Mouse (Mus musculus) MEL-GATA-1-ER (cell line): Measurements from ENCODE around the gene Cdk16.
"Not testable (repeated sequence)": the region's sequence is repeated elsewhere in the genome, so short reads cannot be mapped to it uniquely, and the experiment has no call there.

Source experiments
- DNase-seq: peaks from one replicate; pipeline ENCODE4 v3.0.0-alpha.2; 2012; ENCODE audit warnings: low read depth; ENCODE audit errors: extremely low read depth

The Cdk16 gene

GRCm38 (mm10) chrX:20687519-20688067 is at the start of gene Cdk16:
TSS of gene Cdk16 (plus strand) at chrX:20687954.
- DNase-seq, result peak; percentile 98

- DNase-seq, result no peak
Observed at GRCm38 (mm10) chrX:20638141-20638540, 49.6 kb upstream of the Cdk16 start.

- DNase-seq, result no peak
Observed at GRCm38 (mm10) chrX:20644780-20645179, 43.0 kb upstream of the Cdk16 start.

GRCm38 (mm10) chrX:20657593-20657992 is 30.2 kb upstream of the Cdk16 start:
- DNase-seq, result peak; percentile 35

- DNase-seq, result peak; percentile 98
Observed at GRCm38 (mm10) chrX:20658026-20658652, 29.6 kb upstream of the Cdk16 start, which contains the start of gene Uba1. TSS of gene Uba1 (plus strand) at chrX:20658326.

- DNase-seq, result peak; percentile 46
Observed at GRCm38 (mm10) chrX:20658891-20659406, 28.8 kb upstream of the Cdk16 start.

- DNase-seq, result no peak
Observed at GRCm38 (mm10) chrX:20662317-20662715, 25.4 kb upstream of the Cdk16 start.

GRCm38 (mm10) chrX:20662716-20663443 is 24.9 kb upstream of the Cdk16 start:
- DNase-seq, result peak; percentile 89

- no peak for DNase-seq
Observed at GRCm38 (mm10) chrX:20663444-20663790, 24.3 kb upstream of the Cdk16 start.

GRCm38 (mm10) chrX:20688068-20688547 is 354 bp downstream of the Cdk16 start:
- peak; percentile 66 for DNase-seq

GRCm38 (mm10) chrX:20688615-20689014 is 861 bp downstream of the Cdk16 start:
- no peak for DNase-seq

- no peak for DNase-seq
Observed at GRCm38 (mm10) chrX:20691566-20691965, 3.8 kb downstream of the Cdk16 start.

GRCm38 (mm10) chrX:20692616-20693015 is 4.9 kb downstream of the Cdk16 start:
- DNase-seq, result no peak

GRCm38 (mm10) chrX:20695842-20696241 is 8.1 kb downstream of the Cdk16 start:
- no peak for DNase-seq

- DNase-seq, result peak; percentile 41
Observed at GRCm38 (mm10) chrX:20703741-20704290, 16.1 kb downstream of the Cdk16 start, which contains the start of gene Usp11. TSS of gene Usp11 (plus strand) at chrX:20703906.

GRCm38 (mm10) chrX:20704295-20705082 is 16.7 kb downstream of the Cdk16 start:
- DNase-seq, result peak; percentile 88

- DNase-seq, result no peak
Observed at GRCm38 (mm10) chrX:20705083-20705402, 17.3 kb downstream of the Cdk16 start.

- DNase-seq, result no peak
Observed at GRCm38 (mm10) chrX:20728681-20729080, 40.9 kb downstream of the Cdk16 start.

- DNase-seq, result not testable (repeated sequence)
Observed at GRCm38 (mm10) chrX:20730048-20730447, 42.3 kb downstream of the Cdk16 start.

GRCm38 (mm10) chrX:20736479-20736878 is 48.7 kb downstream of the Cdk16 start:
- no peak for DNase-seq

- no peak for DNase-seq
Observed at GRCm38 (mm10) chrX:20748829-20749228, 61.1 kb downstream of the Cdk16 start.
